Mouse (Mus musculus) heart, postnatal 0 days (tissue): Measurements from ENCODE around the gene Tgm7. TPM values are rescaled to one million over a fixed set of nuclear protein-coding genes. Genes with fewer than 3 reads are reported as not detected.
A peak's percentile ranks its signal among the peaks of the same experiment; 100 is the strongest.

Source experiments
- ATAC-seq: fragments of 200-750 bp; cut with Nextera tagmentation; 2 replicates; pipeline ENCODE4 v1.8.0; 2017; ENCODE audit warnings: low read depth, moderate number of reproducible peaks, moderate library complexity; ENCODE audit not compliant: insufficient read depth
- DNase-seq: peaks from one replicate; pipeline ENCODE4 v3.0.0-alpha.2; 2016; ENCODE audit warnings: low spot score
- H3K27ac ChIP-seq: fragments of 300-500 bp; sonication (generic); 2 replicates; pipeline ENCODE4 v1.5.1; 2014; ENCODE audit warnings: low read depth, mild to moderate bottlenecking
- H3K27me3 ChIP-seq: fragments of 300-500 bp; sonication (generic); 2 replicates; pipeline ENCODE4 v1.6.1; 2014; ENCODE audit warnings: low read length, mixed read lengths; ENCODE audit not compliant: control insufficient read depth, insufficient read depth
- H3K36me3 ChIP-seq: fragments of 300-500 bp; sonication (generic); replicated peaks from 2 replicates; pipeline ENCODE4 v1.6.1; 2014; ENCODE audit warnings: low read length, mixed read lengths; ENCODE audit not compliant: control insufficient read depth, insufficient read depth
- H3K4me1 ChIP-seq: fragments of 300-500 bp; sonication (generic); 2 replicates; pipeline ENCODE4 v1.6.1; 2014; ENCODE audit warnings: antibody characterized with exemption; ENCODE audit not compliant: control insufficient read depth, insufficient read depth
- H3K4me2 ChIP-seq: fragments of 300-500 bp; sonication (generic); 2 replicates; pipeline ENCODE4 v1.6.1; 2014; ENCODE audit warnings: low read depth, mild to moderate bottlenecking, low read length, moderate library complexity
- H3K4me3 ChIP-seq: fragments of 300-500 bp; sonication (generic); 2 replicates; pipeline ENCODE4 v1.5.1; 2014; ENCODE audit warnings: low read depth, low read length
- H3K9ac ChIP-seq: fragments of 300-500 bp; sonication (generic); replicated peaks from 2 replicates; pipeline ENCODE4 v1.6.1; 2014; ENCODE audit warnings: low read depth, low read length, mixed read lengths
- H3K9me3 ChIP-seq: fragments of 300-500 bp; sonication (generic); replicated peaks from 2 replicates; pipeline ENCODE4 v1.6.1; 2016; ENCODE audit warnings: low read length; ENCODE audit not compliant: control insufficient read depth
- CTCF ChIP-seq: IDR thresholded peaks from 2 replicates; pipeline ENCODE4 v1.5.1; 2016; ENCODE audit warnings: antibody characterized with exemption, control low read depth, low read depth
- EP300 ChIP-seq: IDR thresholded peaks from 2 replicates; pipeline ENCODE4 v1.6.1; 2016; ENCODE audit warnings: antibody characterized with exemption, low read depth
- WGBS: fragments of 180-500 bp; shearing (Covaris S2); extraction: QIAGEN DNeasy Blood & Tissue Kit; methylation state at CpG from one replicate; pipeline ENCODE4 v1.1.7; 2014; 5-methylcytosine and 5-hydroxymethylcytosine counted together
- polyA plus RNA-seq: library from polyadenylated mRNA; unstranded; fragments of >200 nt; fragmentation: Nextera tagmentation; extraction: Ambion mirVana; gene quantifications from 2 replicates; pipeline ENCODE4 v1.2.1, GENCODE M21; 2015
- total RNA-seq: library from RNA; depleted of rRNA; stranded (reverse); fragments of >200 nt; gene quantifications from 2 replicates; pipeline ENCODE4 v1.2.3, GENCODE M21; 2014; ENCODE audit warnings: low replicate concordance

The Tgm7 gene
- total and polyA plus RNA-seq, 2 experiments from 2014 or later: not detected

DNA sequence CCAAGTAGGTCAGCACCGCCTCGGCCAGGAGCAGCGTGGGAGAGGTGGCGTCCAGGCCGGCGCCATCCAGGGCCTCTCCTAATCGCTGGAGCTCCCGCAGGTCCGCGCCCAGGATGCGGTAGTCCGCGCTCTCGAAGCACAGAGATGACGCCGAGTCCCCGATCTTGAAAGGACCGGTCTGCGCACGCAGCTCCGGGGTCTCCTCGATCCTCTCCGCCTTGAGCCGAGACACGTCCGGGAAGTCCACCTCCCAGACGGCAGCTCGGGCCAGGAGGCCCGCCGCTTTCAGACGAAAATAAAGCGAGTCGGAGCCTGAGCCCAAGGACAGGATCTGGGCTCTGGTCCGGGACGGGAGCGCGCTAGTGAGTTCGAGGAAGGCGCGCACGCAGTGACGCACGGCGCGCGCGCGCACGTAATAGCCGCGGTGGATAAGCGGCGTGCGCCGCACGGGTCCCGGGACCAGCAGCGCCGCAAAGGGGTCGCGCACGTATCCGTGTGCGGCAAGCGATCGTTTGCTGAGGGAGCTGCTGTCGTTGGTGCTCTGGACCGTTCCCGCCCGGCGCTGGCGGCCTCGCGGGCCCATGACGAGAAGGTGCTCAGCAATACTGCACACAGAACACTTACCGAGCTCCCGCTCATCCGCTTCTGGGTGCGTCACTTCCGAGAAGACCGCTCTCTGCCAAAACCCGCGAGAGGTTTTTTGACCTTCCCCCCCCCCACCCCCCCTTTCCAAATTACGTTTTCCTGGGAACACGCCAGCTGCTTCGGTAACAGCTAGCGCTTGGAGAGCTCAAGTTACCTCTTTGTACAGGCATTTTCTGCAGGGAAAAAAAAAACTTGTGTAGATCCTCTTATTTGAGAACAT is 30.7 kb upstream of the Tgm7 start, which contains the start of the genes Adal and Lcmt2:
Gene Adal (plus strand): TSS at position 411 of the 865 bp plus-strand sequence.
Gene Lcmt2 (minus strand): TSS at position 636 of the 865 bp plus-strand sequence.
- WGBS: under 1% methylated on average over 87 of the region's 87 CpGs
- TF ChIP-seq EP300 (peak; percentile 92; the same call in 1 of the 2 replicates), CTCF (no peak)
- Histone ChIP-seq H3K27me3 (no peaks in the 10 kb centered on the region), H3K9me3 (no peaks in the 10 kb centered on the region), H3K4me2 (peak within 1 kb of the TSS; percentile 89), H3K4me1 (peaks cover 21% of the 10 kb centered on the region), H3K4me3 (peak within 1 kb of the TSS; percentile 61), H3K27ac (peak within 1 kb of the TSS; percentile 99), H3K9ac (peak within 1 kb of the TSS; percentile 69), H3K36me3 (peaks cover 24% of the 10 kb centered on the region; the same call in 1 of the 2 replicates)
- ATAC-seq (peak; percentile 93), DNase-seq (peak; percentile 92)

DNA sequence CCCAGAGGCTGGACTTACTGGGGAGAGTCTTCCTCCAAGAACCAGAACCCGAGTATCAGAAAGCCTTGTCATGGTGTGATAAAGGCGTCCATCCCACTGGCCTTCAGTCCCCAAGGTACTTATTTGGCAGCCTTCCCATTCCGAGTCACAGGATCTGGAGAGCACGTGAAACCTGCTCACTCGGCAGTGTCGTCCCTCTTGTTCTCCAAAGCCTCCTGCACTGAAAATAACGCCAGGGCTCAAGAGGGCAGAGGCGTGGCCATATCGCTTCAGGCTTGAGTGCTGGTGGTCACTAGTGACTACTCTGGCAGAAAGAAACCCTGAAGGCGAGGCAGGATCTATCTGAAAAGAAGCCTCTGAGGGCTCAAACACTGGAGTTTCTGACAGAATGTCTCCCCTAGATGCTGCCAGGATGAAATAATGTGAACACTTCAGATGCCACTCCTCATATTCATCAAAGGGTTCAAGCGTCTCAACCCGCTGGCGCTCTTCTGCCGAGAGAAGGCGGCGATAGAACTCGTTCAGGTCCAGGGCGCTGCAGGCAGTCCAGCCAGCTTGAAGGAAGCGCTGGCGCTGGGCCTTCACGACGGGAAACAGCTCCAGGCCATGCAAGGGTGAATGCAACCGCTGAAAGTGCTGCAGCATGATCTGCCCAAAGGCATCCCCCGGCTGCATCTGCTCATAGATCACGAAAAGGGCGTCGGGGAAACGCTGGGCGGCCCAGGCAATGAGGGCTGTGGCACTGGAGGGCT is 29.8 kb upstream of the Tgm7 start:
- ATAC-seq (peak; percentile 22; the same call in 1 of the 2 replicates), DNase-seq (peak; percentile 39)
- 21% methylated on average over 29 of the region's 29 CpGs for WGBS
- TF ChIP-seq CTCF (no peak), EP300 (no peak)
- no peaks in the 10 kb centered on the region for H3K27me3 ChIP-seq
- peak overlapping the region; percentile 61 for H3K4me3 ChIP-seq
- H3K4me1 ChIP-seq: peaks cover 21% of the 10 kb centered on the region
- H3K27ac ChIP-seq: peak overlapping the region; percentile 99
- H3K4me2 ChIP-seq: peak overlapping the region; percentile 89
- peaks cover 19% of the 10 kb centered on the region; the same call in 1 of the 2 replicates for H3K36me3 ChIP-seq
- H3K9ac ChIP-seq: peak overlapping the region; percentile 69
- H3K9me3 ChIP-seq: no peaks in the 10 kb centered on the region

DNA sequence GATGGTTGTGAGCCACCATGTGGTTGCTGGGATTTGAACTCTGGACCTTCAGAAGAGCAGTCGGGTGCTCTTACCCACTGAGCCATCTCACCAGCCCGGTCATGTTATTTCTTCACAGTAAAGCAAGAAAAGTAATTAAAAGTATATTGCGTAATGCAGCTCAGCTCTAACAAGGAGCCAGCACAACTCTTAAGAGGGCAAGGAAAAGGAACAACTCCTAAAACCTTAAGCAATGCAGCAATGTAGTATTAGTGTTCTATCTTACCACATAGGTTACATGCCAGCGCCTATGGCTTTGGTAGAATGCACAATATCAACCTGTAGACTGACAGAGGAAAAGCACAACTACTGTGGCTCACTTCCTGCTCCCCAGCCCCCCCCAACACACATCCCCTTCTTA is 27.8 kb upstream of the Tgm7 start:
- Histone ChIP-seq H3K4me3 (no peak overlapping the region), H3K27me3 (no peaks in the 10 kb centered on the region), H3K4me2 (0 out of 2 replicates have a peak overlapping the region, but pooled peaks have one; percentile 2), H3K27ac (no peak overlapping the region), H3K9me3 (no peaks in the 10 kb centered on the region), H3K4me1 (peaks cover 21% of the 10 kb centered on the region), H3K9ac (no peak overlapping the region), H3K36me3 (0 out of 2 replicates have a peak, but pooled peaks cover 6% of the 10 kb centered on the region)
- DNase-seq: no peak
- 100% methylated on average over 4 of the region's 4 CpGs for WGBS
- TF ChIP-seq EP300: no peak
- no peak for TF ChIP-seq CTCF
- no peak for ATAC-seq

DNA sequence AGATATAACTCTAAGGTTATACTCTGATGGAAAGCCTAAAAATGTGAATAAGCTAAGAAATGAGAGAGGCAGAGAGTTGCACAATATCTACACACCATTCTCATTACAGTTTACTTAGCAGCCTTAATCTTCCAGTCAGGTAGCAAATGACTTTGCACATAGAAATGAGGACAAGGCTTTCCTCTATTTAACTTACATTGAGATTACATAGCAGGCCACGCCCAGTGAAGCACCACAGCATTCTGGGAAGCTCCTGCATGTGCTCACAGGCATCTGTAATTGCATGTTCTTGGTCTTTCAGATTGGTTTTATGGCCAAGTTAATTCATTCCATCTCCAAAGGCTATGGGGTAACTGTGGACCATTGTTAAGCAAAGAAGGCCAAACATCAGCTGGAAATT is 23.2 kb upstream of the Tgm7 start:
- Histone ChIP-seq H3K27ac (no peak overlapping the region), H3K4me3 (no peak overlapping the region), H3K4me2 (no peak overlapping the region), H3K9me3 (no peaks in the 10 kb centered on the region), H3K4me1 (no peaks in the 10 kb centered on the region; the same call in 1 of the 2 replicates), H3K36me3 (no peaks in the 10 kb centered on the region), H3K27me3 (no peaks in the 10 kb centered on the region), H3K9ac (no peak overlapping the region)
- no peak for TF ChIP-seq CTCF
- TF ChIP-seq EP300: no peak
- ATAC-seq (no peak), DNase-seq (no peak)
- WGBS: 70% methylated on average over 1 of the region's 1 CpGs

DNA sequence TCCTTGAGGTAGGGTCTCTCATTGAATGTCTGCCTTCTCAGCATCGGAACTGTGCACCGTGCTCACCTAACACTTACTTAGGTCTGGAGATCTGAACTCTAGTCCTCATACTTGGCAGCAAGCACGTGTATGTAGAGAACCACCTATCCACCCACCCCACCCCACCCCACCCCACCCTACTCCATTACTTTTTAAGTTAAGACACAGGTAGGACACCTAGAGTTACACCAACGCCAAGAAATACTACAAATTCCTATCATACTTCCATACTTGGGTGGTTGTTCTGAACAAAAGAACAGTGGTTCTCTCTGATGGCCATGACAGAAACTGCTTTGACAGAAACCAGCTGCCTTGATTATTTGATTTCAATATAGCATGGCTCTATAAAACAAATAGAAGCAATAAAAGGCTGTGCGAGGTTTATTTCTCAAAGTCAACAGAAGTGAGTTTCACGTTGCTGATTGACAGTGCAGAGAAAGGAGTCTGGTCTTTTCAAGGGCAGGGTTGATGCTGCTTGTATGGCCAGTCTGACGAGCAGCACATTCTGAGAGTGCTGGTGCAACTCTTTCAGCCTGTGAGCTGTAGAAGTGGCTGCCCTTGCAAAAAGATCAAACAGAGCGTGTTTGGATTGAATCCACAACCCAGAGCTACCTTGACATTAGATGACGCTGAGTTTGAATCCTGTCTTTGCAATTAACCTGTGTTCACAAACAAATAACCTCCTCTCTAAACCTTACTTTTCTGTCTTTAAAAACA is 19.4 kb upstream of the Tgm7 start:
- no peak for DNase-seq
- no peak for ATAC-seq
- TF ChIP-seq EP300 (no peak), CTCF (no peak)
- no peaks in the 10 kb centered on the region for H3K4me1 ChIP-seq
- no peaks in the 10 kb centered on the region for H3K36me3 ChIP-seq
- H3K9me3 ChIP-seq: no peaks in the 10 kb centered on the region
- WGBS: 52% methylated on average over 9 of the region's 9 CpGs
- no peak overlapping the region for H3K27ac ChIP-seq
- no peaks in the 10 kb centered on the region for H3K27me3 ChIP-seq
- no peak overlapping the region for H3K4me3 ChIP-seq
- no peak overlapping the region for H3K4me2 ChIP-seq
- H3K9ac ChIP-seq: no peak overlapping the region
